Mouse (Mus musculus) heart, postnatal 0 days (tissue): Measurements from ENCODE around the gene Lrp8. TPM values are rescaled to one million over a fixed set of nuclear protein-coding genes. Genes with fewer than 3 reads are reported as not detected.

Experiments used
- ATAC-seq: fragments of 200-750 bp; cut with Nextera tagmentation; 2 replicates; pipeline ENCODE4 v1.8.0; 2017; ENCODE audit warnings: low read depth, moderate number of reproducible peaks, moderate library complexity; ENCODE audit not compliant: insufficient read depth
- DNase-seq: peaks from one replicate; pipeline ENCODE4 v3.0.0-alpha.2; 2016; ENCODE audit warnings: low spot score
- H3K27ac ChIP-seq: fragments of 300-500 bp; sonication (generic); 2 replicates; pipeline ENCODE4 v1.5.1; 2014; ENCODE audit warnings: low read depth, mild to moderate bottlenecking
- H3K27me3 ChIP-seq: fragments of 300-500 bp; sonication (generic); 2 replicates; pipeline ENCODE4 v1.6.1; 2014; ENCODE audit warnings: low read length, mixed read lengths; ENCODE audit not compliant: control insufficient read depth, insufficient read depth
- H3K36me3 ChIP-seq: fragments of 300-500 bp; sonication (generic); replicated peaks from 2 replicates; pipeline ENCODE4 v1.6.1; 2014; ENCODE audit warnings: low read length, mixed read lengths; ENCODE audit not compliant: control insufficient read depth, insufficient read depth
- H3K4me1 ChIP-seq: fragments of 300-500 bp; sonication (generic); 2 replicates; pipeline ENCODE4 v1.6.1; 2014; ENCODE audit warnings: antibody characterized with exemption; ENCODE audit not compliant: control insufficient read depth, insufficient read depth
- H3K4me2 ChIP-seq: fragments of 300-500 bp; sonication (generic); 2 replicates; pipeline ENCODE4 v1.6.1; 2014; ENCODE audit warnings: low read depth, mild to moderate bottlenecking, low read length, moderate library complexity
- H3K4me3 ChIP-seq: fragments of 300-500 bp; sonication (generic); 2 replicates; pipeline ENCODE4 v1.5.1; 2014; ENCODE audit warnings: low read depth, low read length
- H3K9ac ChIP-seq: fragments of 300-500 bp; sonication (generic); replicated peaks from 2 replicates; pipeline ENCODE4 v1.6.1; 2014; ENCODE audit warnings: low read depth, low read length, mixed read lengths
- H3K9me3 ChIP-seq: fragments of 300-500 bp; sonication (generic); replicated peaks from 2 replicates; pipeline ENCODE4 v1.6.1; 2016; ENCODE audit warnings: low read length; ENCODE audit not compliant: control insufficient read depth
- CTCF ChIP-seq: IDR thresholded peaks from 2 replicates; pipeline ENCODE4 v1.5.1; 2016; ENCODE audit warnings: antibody characterized with exemption, control low read depth, low read depth
- EP300 ChIP-seq: IDR thresholded peaks from 2 replicates; pipeline ENCODE4 v1.6.1; 2016; ENCODE audit warnings: antibody characterized with exemption, low read depth
- WGBS: fragments of 180-500 bp; shearing (Covaris S2); extraction: QIAGEN DNeasy Blood & Tissue Kit; methylation state at CpG from one replicate; pipeline ENCODE4 v1.1.7; 2014; 5-methylcytosine and 5-hydroxymethylcytosine counted together
- polyA plus RNA-seq: library from polyadenylated mRNA; unstranded; fragments of >200 nt; fragmentation: Nextera tagmentation; extraction: Ambion mirVana; gene quantifications from 2 replicates; pipeline ENCODE4 v1.2.1, GENCODE M21; 2015
- total RNA-seq: library from RNA; depleted of rRNA; stranded (reverse); fragments of >200 nt; gene quantifications from 2 replicates; pipeline ENCODE4 v1.2.3, GENCODE M21; 2014; ENCODE audit warnings: low replicate concordance

The Lrp8 gene
- total and polyA plus RNA-seq, 2 experiments from 2014 or later = 0.57 TPM; not detected in 1

DNA sequence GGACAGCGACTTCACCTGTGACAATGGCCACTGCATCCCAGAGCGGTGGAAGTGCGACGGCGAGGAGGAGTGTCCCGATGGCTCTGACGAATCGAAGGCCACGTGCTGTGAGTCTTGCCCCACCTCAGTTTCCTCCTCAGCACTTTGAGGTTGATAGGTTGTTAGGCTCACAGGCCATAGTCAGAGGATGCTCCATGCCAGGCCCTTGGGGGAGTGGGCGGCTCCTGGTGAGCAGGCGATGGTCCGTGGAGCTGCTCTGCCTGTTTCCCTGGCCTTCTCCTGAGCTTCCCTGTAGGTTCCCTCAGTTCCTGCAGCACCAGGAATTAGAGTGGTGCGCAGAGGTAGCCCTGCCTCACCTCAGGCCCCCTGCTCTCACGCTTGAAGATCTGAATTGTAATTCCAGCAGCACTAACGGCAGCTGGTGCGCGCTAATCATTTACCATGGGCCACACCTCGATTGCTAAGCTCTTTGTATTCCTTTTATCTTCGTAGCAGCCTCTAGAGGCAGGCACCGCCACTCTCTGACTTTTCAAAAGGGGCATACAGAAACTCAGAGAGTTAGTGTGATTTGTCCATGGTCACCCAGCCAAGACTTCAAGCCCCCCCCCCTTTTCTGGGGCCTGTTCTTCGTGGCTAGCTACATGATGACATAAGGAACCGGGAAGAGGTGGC lies 32.7 kb downstream of the Lrp8 start:
- Histone ChIP-seq H3K27ac (no peak overlapping the region), H3K36me3 (no peaks in the 10 kb centered on the region), H3K9ac (no peak overlapping the region), H3K9me3 (no peaks in the 10 kb centered on the region), H3K4me3 (no peak overlapping the region), H3K27me3 (0 out of 2 replicates have a peak, but pooled peaks cover 5% of the 10 kb centered on the region), H3K4me1 (no peaks in the 10 kb centered on the region), H3K4me2 (no peak overlapping the region)
- no peak for DNase-seq
- WGBS = 58% methylated on average over 22 of the region's 22 CpGs
- no peak for TF ChIP-seq EP300
- TF ChIP-seq CTCF = no peak
- ATAC-seq = no peak

DNA sequence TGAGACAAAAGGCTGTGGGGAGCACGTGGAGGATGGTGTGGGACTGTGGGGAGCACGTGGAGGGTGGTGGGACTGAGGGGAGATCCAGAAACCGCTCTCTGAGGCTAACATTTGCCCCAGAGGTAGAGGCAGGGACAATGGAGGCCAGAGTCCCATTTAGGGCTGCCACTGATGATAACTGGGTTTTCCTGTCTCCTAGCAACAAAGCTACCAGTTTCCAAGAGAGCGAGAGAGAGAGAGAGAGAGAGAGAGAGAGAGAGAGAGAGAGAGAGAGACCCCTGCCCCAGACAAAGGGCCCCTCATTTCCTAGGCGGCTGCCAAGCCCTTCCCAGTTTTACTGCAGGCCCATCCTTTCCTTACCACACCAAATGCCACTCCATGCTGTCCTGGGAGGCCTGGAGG lies 33.4 kb downstream of the Lrp8 start:
- Histone ChIP-seq H3K4me2 (no peak overlapping the region), H3K4me3 (no peak overlapping the region), H3K36me3 (no peaks in the 10 kb centered on the region), H3K4me1 (no peaks in the 10 kb centered on the region), H3K27ac (no peak overlapping the region), H3K27me3 (0 out of 2 replicates have a peak, but pooled peaks cover 5% of the 10 kb centered on the region), H3K9ac (no peak overlapping the region), H3K9me3 (no peaks in the 10 kb centered on the region)
- DNase-seq = no peak
- TF ChIP-seq CTCF (no peak), EP300 (no peak)
- no peak for ATAC-seq
- WGBS = 73% methylated on average over 5 of the region's 5 CpGs

DNA sequence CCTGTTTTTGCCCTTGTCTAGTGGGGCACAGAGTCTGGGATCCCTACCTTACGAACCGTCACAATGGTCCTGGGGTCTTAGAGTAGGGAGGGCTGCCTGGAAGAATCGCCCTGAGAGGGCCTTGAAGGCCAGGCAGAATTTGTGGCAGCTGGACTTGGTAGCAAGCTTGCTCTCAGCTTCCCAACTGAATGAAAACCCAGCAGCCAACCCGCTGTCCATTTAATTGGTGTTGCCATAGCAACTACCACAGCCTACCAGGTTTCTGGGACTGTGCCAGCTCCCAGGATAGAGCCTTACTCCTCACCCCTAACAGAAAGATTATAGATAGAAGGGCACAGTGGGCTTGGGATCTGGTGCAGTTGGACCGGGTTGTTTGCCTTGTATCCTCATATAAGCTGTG lies 34.7 kb downstream of the Lrp8 start:
- H3K9me3 ChIP-seq = no peaks in the 10 kb centered on the region
- H3K9ac ChIP-seq = no peak overlapping the region
- H3K4me1 ChIP-seq = no peaks in the 10 kb centered on the region
- no peak for DNase-seq
- 0 out of 2 replicates have a peak, but pooled peaks cover 5% of the 10 kb centered on the region for H3K27me3 ChIP-seq
- no peak overlapping the region for H3K27ac ChIP-seq
- no peak overlapping the region for H3K4me3 ChIP-seq
- no peak for ATAC-seq
- no peaks in the 10 kb centered on the region for H3K36me3 ChIP-seq
- H3K4me2 ChIP-seq = no peak overlapping the region
- WGBS = 72% methylated on average over 5 of the region's 5 CpGs
- no peak for TF ChIP-seq CTCF
- no peak for TF ChIP-seq EP300

DNA sequence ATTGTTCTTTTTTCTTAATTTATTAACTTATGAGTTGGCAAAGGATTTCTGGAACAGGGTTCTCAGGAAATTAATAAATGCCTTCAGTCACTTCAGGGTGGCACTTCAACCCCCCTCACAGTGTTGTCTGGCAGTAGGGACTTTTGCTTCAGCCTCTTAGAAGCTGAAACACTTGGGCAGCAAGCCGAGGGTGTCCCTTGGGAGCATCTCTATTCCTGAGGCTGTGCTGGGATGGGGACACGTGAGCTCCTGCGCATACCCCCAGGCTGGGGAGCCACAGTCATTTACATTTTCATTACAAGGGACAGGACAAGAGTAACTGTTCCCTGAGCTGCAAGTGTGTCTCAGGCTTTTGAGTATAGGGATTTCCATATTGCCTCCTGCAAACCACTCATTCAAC lies 35.8 kb downstream of the Lrp8 start:
- Histone ChIP-seq H3K4me3 (no peak overlapping the region), H3K36me3 (no peaks in the 10 kb centered on the region), H3K4me1 (no peaks in the 10 kb centered on the region), H3K4me2 (no peak overlapping the region), H3K27me3 (0 out of 2 replicates have a peak, but pooled peaks cover 5% of the 10 kb centered on the region), H3K9me3 (no peaks in the 10 kb centered on the region), H3K27ac (no peak overlapping the region), H3K9ac (no peak overlapping the region)
- no peak for ATAC-seq
- WGBS = 77% methylated on average over 3 of the region's 3 CpGs
- TF ChIP-seq EP300 = no peak
- no peak for DNase-seq

GRCm38 (mm10) chr4:107843687-107844086 lies 41.6 kb downstream of the Lrp8 start:
- no peaks in the 10 kb centered on the region for H3K9me3 ChIP-seq
- H3K36me3 ChIP-seq = no peaks in the 10 kb centered on the region
- H3K4me1 ChIP-seq = no peaks in the 10 kb centered on the region
- no peak overlapping the region for H3K27ac ChIP-seq
- DNase-seq (no peak), ATAC-seq (no peak)
- H3K4me2 ChIP-seq = no peak overlapping the region
- H3K9ac ChIP-seq = no peak overlapping the region
- no peak overlapping the region for H3K4me3 ChIP-seq
- WGBS = 74% methylated on average over 8 of the region's 8 CpGs
- TF ChIP-seq CTCF = no peak
- TF ChIP-seq EP300 = no peak
- peaks cover 34% of the 10 kb centered on the region for H3K27me3 ChIP-seq

- H3K27me3 ChIP-seq = peaks cover 34% of the 10 kb centered on the region
- WGBS = 3% methylated on average over 10 of the region's 10 CpGs
- no peaks in the 10 kb centered on the region for H3K9me3 ChIP-seq
- H3K4me3 ChIP-seq = no peak overlapping the region
- DNase-seq = peak; percentile 31
- H3K27ac ChIP-seq = no peak overlapping the region
- H3K4me2 ChIP-seq = no peak overlapping the region
- no peak overlapping the region for H3K9ac ChIP-seq
- H3K36me3 ChIP-seq = no peaks in the 10 kb centered on the region
- TF ChIP-seq CTCF (peak; percentile 80), EP300 (no peak)
- no peak for ATAC-seq
- H3K4me1 ChIP-seq = no peaks in the 10 kb centered on the region
Measured at GRCm38 (mm10) chr4:107844971-107845370, 42.9 kb downstream of the Lrp8 start.
